Mouse (Mus musculus) adrenal gland, adult 2 months (tissue): ENCODE results near the gene Sim2. TPM values are rescaled to one million over a fixed set of nuclear protein-coding genes. Genes with fewer than 3 reads are reported as not detected.

Experiments used
- DNase-seq: peaks from one replicate; pipeline ENCODE4 v3.0.0; 2021
- long read RNA-seq: library from polyadenylated mRNA; stranded (forward); transcript quantifications from one replicate; pipeline ENCODE4 v2.0.0, GENCODE M21; 2021
- polyA plus RNA-seq: library from polyadenylated mRNA; depleted of rRNA; stranded (reverse); fragments of >200 nt; gene quantifications from 2 replicates; pipeline ENCODE4 v1.2.3, GENCODE M21; 2012; rRNA removed
- total RNA-seq, 2 experiments: library from RNA; stranded (reverse); gene quantifications; 2 replicates each; pipeline ENCODE4 v1.2.3; 2021

Sim2 gene
- total RNA-seq: not detected
- not detected in 2 replicates for polyA plus RNA-seq
- long read RNA-seq: 0 reads

DNA sequence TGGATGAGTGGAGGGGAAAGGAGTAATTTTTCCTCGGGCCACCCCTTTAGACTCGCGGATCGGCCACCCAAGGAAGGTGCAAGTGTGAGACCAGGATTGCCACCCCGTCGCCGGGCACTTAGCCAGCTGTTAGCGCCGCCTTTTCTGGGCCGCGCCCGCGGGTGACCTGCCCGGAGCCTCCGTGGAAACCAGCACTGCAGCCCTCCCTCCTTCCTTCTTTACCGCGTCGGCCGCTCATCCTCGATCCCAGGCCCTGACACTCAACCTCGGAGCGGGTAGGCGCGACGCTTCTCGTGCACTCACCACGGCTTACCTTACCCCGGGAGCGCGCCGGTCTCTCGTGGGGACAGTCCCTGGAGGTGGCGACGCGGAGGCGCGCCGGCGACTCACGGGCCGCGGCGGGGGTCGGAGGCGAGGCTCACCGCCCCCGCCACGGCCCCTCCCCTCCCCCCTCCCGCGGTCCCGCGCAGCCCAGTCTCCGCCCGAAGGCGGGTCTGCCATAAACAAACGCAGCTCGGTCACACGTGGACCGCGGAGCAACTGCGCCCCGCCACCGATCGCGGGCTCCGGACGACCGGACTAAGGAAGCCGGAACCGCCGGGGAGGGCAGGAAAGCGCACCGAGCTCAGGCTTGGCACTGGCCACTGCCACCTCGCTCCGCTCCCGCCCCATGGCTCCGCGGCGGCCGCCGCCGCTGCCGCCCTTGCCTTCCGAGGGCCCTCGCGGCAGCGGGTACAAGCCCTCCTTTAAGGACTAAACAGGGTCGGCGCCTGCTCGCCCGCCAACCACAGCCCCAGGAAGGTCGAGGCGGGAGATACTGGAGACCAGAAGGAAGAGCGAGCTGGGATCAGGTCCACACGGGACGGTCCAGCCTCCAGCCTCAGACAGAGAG lies at the start of gene Sim2:
Sim2 (plus strand) TSS at position 221 of the 892 bp plus-strand sequence.
- peak; percentile 64 for DNase-seq

DNA sequence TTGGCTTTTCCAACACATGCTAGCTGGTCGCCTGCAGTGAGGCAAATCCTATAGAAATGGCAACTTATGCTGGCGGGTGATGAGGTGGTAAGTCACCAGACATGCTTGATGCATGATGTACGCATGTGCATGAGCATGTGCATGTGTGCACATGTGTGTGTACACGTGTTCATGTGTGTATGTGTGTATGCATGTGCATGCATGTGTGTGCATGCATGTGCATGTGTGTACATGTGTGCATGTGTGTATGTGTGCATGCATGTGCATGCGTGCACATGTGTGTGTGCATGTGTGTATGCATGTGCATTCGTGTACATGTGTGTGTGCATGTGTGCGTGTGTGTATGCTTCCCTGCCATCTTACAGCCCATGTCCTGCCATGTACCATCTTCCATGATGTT lies 47.5 kb upstream of the Sim2 start:
- DNase-seq: no peak

DNA sequence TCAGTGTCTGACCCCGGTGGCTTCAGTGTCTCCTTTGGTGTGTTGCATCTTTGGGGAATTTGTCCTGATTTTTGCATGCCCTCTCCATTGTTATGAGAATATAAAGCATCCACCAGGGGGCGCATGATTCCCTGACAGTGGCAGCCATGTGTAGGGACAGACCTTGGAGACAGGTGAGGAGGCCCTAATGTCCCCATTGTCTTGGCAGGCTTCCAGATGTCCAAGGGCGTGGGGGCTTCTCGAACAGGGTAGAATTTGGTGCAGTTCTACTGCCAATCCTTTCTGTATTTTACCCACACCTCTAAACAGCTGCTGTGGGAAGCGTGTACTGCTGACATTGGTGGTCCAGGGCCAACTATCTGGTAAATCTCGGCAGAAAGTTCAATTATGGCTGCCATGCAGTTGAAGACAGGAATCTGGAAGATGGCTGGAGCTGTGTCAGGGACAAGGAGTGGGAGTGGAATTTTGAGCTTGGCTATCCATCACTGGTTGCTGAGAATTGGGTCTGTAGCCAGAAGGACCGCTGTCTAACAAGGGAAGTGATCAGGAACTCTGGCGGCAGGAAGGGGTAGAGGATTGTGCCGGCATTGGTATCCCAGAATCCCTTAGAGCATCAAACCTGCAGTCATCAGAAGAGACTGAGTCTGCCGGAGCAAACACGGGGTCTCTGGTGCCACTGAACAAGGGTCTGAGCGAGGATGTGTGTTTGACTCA lies 46.3 kb upstream of the Sim2 start:
- DNase-seq: peak; percentile 54

DNA sequence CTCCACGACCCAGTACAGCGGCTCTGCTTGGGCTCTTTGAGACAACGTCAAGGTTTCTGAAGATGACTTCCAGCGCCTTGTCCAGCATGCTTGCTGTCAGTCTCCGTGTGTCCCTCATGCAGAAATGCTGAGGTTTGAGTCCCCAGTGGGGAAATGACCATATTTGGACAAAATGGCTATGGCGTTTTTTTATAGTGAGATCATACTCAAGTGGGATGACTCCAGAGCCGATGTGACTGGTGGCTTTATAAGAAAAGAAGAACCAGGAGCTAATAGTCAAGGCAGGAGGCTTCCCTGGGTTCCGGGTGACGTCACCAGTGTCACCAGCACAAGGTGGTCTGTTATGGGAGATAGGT lies 45.8 kb upstream of the Sim2 start:
- DNase-seq: no peak

DNA sequence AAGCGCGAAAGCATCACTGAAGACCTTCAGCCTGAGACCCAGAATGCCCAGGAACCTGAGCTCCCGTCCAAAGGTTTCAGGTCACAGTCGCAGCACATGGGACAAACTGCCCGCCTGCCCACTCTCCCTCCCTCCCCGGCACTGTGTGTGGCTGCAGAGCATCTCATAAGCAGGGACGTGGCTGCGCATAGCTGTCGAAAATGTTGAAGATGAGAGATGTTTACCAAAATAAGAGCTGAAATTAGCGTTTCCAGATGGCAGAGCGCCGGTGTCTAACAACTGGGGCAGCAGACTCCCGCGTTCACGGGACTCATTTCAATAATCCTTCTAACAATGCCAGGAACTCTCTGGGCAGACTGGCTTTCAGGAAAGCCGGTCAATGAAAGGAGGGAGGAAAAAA lies 44.2 kb upstream of the Sim2 start:
- DNase-seq: no peak

DNA sequence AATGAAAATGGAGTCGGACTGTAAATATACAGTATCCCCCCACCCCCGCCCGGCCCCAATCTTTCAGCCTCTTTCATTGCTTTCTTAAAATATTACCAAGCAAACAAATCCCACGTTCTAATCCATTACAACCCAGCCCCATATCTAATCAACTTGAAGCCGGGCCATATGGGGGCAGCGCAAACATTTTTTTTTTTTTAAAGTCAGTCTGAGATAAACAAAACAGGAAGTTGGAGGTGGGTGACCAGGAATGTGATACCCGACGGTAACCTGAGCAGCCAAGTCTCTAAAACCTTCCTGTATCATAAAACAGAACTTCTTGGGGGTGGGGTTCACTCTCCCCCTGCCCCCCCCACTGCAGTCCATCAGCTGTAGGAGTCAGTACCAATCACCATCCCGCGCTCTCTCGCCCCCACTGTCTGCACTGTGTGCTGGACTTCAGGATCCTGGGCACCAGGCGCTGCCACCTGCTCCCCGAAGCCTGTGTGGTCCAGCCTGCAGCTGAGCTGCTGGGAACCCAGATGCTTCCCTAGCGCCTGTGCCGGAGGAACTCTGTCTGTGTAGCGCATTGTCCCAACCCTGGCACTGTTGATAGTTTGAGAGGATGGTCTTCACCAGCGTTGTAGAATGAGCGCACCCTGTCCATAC lies 43.5 kb upstream of the Sim2 start:
- DNase-seq: no peak

DNA sequence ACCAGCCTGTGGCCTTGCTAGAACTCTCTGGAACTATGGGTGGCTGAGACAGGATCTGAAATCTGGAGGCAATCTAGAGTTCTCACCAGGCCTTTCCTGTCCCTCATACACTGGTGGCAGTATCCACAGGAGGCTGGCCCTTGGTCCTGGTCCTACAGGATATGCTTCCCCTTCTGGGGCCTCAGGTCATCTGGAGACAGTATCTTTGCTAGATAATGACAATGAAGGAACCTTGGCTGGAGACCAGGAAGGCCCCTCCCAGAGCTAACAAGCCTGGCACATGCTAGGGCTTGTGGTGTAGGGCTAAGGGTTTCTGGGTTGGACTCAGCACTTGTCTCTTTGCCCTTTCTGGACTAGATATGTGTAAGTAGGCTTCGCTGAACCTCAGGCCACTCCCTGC lies 40.9 kb upstream of the Sim2 start:
- no peak for DNase-seq

DNA sequence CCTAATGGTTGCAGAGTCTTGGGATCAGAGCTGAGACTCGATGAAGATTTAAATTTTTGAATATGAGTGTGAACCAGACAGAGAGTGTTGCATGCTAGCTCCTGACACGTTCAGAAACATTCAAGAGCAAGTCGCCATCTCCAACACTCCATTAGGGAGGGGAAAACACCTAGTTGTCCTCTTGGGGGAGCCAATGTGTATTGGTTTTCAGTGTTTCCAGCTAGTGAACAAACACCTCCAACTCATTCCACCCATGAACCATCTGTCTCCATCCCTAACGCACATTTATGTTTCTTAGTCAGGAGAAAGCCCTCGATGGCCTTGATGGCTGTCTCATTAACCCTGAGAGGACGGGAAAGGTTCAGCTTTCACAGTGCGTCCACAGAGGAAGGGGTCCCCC lies 39.7 kb upstream of the Sim2 start:
- DNase-seq: no peak

DNA sequence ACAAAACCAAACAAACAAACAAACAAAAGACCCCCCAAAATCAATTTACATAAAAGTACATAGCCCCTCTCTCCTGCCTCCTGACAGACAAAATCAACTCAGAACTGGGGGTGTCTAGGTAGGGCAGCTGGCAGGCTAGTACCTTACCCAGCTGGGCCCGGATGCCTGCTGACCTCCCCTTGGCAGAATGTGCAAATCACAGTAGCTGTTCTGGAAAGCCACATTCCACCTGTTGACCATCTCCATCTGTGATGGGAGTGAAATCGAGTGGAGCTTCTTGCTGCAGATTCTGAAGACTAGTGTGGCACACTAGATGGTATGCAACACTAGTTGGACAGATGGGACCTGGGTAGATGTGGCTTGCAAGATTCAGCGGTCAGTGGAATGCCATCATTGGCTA lies 34.4 kb upstream of the Sim2 start:
- no peak for DNase-seq

DNA sequence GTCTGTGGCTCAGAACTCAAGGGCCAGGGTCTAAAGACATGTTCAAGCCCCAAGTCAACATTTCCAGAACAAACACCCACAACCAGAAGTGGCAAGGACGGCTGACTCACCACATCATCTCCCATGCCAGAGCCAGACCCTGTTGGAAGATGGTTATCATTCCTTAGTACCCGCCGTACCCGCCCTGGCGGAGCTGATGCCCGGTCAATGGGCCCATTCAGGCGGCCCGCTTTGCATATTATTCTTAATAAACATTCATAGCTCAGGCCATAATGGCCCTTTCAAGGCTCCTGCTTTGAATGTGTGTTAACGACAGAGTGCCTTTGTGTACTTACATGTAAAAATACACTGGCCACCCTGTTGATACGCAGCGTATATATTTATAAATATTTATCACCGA lies 29.6 kb upstream of the Sim2 start:
- no peak for DNase-seq

DNA sequence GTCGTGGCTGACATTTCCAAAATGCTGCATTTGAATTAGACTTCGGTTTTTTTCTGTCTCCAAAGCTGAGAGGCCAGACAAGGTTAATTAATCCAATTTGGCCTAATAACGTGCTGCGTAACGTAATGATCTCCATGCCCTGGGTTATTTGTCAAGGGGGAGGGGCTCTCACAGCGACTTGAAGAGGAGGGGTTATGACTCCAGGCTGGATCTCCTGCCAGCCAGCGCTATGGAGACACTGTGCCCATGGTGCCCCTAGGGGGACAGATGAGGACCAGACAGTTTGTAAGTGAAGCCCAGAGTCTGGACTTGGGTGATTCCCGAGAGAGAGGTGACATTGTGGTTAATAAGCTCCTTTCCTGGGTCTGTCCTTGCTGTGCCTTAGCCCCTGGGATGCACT lies 29.2 kb upstream of the Sim2 start:
- DNase-seq: no peak

DNA sequence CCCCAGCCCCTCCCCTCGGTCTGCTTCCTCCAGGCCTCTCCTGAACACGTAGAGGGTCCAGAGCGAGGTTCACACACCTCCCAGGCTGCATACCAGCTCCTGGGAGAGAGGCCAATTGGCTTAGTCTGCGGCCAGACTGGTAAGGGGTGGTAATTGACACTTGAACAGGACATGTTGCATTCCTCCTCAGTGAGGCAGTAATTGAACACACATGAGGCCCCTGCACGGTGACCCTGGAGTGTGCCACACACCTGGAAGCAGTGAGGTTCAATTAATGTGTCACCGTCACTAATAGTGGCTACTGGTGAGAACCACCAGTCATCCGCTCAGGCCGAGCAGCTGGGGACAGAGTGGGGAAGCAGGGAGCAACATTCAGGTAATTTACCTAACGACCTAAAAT lies 24.9 kb upstream of the Sim2 start:
- DNase-seq: no peak

DNA sequence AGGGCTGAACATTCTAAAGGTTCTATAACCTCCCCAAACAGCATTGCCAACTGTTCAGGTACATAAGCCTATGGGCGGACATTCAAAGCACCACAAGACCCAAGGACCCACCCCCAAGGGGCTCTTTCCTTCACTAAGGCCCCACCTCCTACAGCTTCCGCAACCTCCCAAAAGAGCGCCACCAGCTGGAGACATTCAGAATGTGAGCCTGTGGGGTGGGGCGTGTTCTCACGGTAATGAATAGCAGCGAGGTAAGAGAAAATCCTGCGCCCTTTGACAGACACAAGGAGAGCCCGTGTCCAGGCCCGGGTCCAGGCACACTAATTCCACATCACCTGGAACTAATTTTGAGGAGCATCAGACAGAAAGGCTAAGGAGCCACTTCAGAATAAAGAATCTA lies 20.5 kb upstream of the Sim2 start:
- no peak for DNase-seq

DNA sequence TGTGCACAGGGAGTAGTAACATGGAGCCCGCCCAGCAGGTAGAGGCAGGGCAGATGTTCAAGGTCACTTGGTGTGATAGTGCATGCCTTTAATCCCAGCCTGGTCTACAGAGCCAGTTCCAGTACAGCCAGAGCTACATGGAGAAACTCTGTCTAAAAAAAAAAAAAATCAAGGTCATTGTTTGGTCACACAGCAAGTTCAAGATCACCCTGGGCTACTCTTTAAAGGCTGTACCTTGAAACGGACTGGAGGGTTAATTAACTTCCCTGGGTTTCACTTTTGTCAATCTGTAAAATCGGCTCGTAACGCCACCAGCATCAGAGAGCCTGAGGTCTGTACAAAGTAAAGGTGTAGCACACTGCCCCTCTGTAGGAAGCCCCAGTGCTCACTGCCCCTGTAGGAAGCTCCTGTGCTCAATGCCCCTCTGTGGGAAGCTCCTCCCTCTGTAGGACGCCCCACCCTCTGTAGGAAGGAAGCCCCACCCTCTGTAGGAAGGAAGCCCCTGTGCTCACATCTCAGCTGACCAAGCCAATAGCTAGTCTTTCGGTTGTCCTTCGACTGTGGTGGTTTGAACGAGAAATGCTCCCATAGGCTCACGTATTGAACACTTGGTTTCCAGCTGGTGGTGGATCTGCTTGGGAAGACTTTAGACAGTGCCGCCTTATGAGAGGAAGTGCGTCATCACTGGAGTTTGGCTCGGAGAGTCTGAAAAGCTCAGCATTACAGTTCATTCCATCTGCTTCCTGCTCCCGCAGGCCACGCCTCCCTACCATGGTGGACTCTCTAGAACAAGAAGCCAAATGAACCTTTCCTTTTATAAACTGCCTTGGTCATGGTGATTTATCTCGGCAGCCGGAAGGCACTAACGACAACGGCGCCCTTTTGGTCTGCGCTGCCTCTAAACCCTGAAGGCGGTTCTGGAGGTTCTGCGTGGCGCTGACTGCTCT lies 18.7 kb upstream of the Sim2 start:
- DNase-seq: no peak

DNA sequence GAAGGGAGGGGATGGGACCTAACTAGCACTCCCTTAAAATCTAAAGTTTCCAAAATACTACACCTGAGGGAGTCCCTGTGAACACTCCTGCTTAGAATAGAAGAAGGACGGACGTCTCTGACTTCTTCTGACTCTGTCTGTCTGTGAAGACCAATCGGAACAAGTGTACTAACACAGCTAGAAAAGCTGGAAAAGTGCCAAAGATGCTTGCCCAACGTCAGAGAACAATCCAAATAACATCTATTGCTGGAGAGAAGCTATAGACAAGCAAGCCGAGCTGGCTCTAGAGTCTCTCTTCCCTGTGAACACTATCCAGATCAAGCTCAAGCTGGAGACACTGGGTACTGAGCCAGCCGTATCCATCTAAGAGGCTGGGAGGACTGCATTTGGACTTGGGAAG lies 18.0 kb upstream of the Sim2 start:
- DNase-seq: no peak

DNA sequence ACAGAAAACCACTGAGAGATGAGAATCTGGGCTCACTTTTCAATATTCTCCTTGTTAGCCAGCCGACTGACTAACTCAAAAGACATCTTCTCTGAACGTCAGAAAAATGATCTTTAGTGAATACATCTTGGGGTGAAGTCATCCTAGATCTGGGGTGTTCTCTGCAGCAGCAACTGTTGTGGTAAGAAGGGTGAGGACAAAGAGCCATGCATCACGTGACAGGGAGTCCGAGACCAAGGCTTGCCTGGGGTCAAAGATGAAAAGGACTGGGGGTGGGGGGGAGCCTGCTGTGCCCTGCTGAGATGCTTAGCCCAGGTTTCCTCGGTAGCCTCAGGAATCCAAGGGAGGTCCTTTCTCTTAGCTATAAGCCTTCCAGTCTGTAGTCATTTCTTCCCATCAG lies 17.5 kb upstream of the Sim2 start:
- no peak for DNase-seq

DNA sequence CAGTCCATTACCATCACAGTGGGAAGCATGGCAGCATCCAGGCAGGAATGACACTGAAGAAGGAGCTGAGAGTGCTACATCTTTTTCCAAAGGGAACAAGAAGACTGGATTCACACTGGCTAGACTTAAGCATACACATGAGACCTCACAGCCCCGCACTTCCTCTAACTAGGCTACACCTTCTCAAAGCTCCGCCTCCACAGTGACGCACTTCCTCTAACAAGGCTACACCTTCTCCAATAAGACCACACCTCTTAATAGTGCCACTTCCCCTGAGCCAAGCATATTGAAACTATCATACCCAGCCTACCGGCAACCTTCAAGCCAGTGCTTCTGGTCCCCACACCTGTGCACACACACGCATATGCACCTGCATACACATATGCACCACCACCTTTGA lies 15.7 kb upstream of the Sim2 start:
- DNase-seq: no peak

DNA sequence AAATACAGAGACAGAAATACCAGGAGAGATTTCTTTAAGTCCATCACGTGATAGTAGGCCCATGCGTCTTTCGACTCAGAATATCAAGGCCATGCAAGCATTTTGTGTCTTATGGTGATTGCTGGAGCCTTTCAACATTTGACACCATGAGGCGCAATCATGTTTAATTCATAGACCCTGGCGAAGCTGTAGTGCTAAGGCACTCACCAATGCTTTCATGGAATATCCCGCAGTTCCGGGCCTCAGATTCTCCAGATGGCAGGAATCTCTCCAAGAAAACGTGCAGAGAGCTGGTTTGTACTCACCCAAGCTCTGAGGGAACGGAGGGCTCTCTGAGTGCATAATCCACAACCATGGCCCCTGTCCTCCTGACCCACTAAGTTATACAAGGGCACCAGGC lies 13.8 kb upstream of the Sim2 start:
- DNase-seq: no peak

DNA sequence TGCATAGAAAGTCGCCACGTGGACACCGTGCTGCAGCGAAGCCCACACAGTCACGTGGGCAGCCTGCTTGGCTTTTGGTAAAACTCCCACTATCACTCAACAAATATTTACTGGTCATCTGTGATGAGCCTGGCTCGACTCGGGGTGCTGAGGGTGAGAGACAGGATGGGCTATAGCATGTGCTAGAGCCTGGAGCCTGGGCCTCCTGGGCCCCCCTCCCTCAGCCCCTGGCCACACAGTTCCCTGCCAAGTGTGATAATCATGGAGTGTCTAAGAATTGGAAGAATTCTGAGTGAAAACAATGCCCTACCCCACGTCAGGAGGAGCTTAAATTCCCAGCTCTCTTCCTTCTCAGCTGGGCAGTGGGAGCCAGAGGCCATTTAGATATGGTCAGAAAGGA lies 13.3 kb upstream of the Sim2 start:
- DNase-seq: no peak

DNA sequence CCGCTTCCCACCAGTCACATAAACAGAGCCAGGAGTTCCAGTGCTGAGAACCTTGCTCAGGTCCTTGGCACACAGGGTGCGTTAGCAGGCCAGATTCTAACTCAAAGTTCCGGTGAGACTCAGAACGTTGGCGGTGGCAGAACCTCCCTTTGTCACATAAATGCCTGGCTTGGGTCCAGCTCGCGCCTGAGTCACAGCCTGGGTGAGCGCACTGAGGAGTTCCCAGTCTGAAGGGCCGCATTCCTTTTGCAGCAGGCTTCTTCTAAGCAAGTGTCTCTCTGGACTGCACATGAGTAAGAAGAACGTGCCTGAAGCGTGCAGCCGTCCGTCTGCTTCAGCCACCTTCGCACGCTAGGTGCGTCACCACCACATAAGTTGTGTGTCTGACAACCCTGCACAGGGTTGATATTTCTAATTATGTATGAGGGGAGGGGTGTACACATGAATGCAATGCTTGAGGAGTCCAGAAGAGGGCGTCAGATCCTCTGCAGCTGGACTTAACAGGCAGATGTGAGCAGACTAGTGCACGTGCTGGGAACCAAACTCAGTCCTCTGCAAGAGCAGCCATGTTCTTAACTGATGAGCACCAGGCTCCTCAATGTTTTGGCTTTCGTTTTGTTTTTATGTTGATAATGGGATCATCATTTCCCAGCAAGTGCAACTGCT lies 9.2 kb upstream of the Sim2 start:
- peak; percentile 88 for DNase-seq

DNA sequence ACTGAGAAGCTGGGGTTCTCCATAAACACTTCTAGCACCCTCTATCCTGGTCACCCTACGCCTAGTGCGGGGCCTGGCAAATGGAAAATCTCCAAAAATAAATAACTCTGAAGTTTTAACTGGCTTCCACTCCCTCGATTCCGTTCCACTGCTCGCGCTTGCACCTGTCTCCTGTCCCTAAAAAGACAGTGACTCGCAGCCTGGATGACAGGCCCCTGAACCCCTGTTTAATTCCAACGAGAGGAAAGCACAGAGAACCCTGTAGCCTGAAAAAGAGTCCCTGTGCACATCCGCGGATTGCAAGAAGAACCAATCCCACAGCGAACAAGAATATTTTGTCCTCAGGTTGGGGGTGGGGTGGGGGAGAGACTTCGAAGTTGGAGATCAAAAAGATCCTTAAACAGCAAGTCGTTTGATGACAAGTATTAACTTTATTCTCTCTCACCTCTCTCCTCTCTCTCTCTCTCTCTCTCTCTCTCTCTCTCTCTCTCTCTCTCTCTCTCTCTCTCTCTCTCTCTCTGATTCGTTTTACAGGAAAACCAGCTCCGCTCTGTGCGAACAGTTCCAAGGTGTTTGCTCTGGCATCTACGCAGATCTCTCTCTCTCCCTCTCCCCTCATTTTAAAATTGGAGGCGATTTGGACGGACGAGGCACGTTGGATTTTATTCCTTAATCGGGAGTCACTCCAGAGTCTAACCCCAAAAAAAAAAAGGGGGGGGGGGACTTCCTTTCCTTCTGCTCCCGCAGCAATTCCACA lies 6.2 kb upstream of the Sim2 start:
- DNase-seq: no peak
